10 mouse cellular contexts compared by ENCODE assay signal in the genomic region with DNA sequence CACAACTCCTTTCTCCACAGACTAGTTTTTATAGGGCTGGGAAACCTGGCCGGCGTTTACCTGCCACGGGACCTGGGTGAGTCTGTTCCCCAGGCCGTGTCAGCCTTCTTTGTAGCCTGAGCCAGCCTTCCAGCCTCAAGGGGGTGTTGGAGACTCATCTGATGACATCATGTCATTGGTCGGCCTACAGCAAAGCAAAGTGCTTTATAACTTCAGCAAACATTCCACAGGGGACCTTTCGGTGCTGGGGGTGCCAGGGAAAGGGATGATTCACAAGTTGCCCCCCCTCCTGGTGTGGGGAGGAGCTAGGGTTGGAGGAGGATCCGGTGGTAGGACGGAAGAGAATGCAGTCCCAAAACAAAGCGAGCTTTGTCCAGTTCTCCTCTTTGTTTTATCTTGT. TPM values are rescaled to one million over a fixed set of nuclear protein-coding genes. Genes with fewer than 3 reads are reported as not detected.
DNase-seq lines count a peak whose midpoint lies in the region; ATAC-seq and TF ChIP-seq lines count a peak whose summit lies in the region.
"Had no signal": no experiment of that assay in that cellular context is flagged by ENCODE, and none has a peak within 500 bp of the region (broad histone marks: within the 10 kb centered on the region; RNA-seq: fewer than 3 reads in every experiment).

No protein-coding gene starts in this region.

- H3K4me2 ChIP-seq in hindbrain, postnatal 0 days (ENCODE audit: low read depth, low read length), result peak overlapping the region; percentile 66; the same call in 1 of the 2 replicates
- peak overlapping the region; percentile 28; the same call in 1 of the 2 replicates for H3K4me2 ChIP-seq in liver, embryonic 16.5 days (ENCODE audit: low read depth, low read length)

- H3K36me3 ChIP-seq in hindbrain, postnatal 0 days (ENCODE audit: insufficient read depth, low read length), result no peaks in the 10 kb centered on the region
- no peaks in the 10 kb centered on the region for H3K36me3 ChIP-seq in liver, embryonic 16.5 days (ENCODE audit: control insufficient read depth, insufficient read depth)

- H3K4me1 ChIP-seq in hindbrain, postnatal 0 days (ENCODE audit: insufficient read depth, low read length), result peaks cover 8% of the 10 kb centered on the region; the same call in 1 of the 2 replicates
- peaks cover 17% of the 10 kb centered on the region for H3K4me1 ChIP-seq in liver, embryonic 16.5 days (ENCODE audit: control insufficient read depth, low read depth, low read length)

- TF ChIP-seq CTCF in hindbrain, postnatal 0 days (IDR thresholded peaks at IDR 0.05; ENCODE audit: low read depth), result no peak

- no peak overlapping the region for H3K4me3 ChIP-seq in hindbrain, postnatal 0 days (ENCODE audit: low read length)
- no peak overlapping the region for H3K4me3 ChIP-seq in liver, embryonic 16.5 days (ENCODE audit: low read depth, low read length)

- 0 out of 2 replicates have a peak overlapping the region, but pooled peaks have one; percentile 5 for H3K9ac ChIP-seq in hindbrain, postnatal 0 days (replicated peaks; ENCODE audit: low read length)
- H3K9ac ChIP-seq in liver, embryonic 16.5 days (ENCODE audit: low read depth, low read length), result no peak overlapping the region

- H3K27ac ChIP-seq in hindbrain, postnatal 0 days, result peak overlapping the region; percentile 27; the same call in 1 of the 2 replicates
- H3K27ac ChIP-seq in liver, embryonic 16.5 days (ENCODE audit: low read length), result peak overlapping the region; percentile 12; the same call in 1 of the 2 replicates
- H3K27ac ChIP-seq: macrophage had no signal

- no peaks in the 10 kb centered on the region for H3K9me3 ChIP-seq in hindbrain, postnatal 0 days (ENCODE audit: low read length)
- H3K9me3 ChIP-seq in liver, embryonic 16.5 days (replicated peaks; ENCODE audit: control insufficient read depth, low read length), result no peaks in the 10 kb centered on the region

- WGBS in hindbrain, postnatal 0 days, result 33% methylated on average over 9 of the region's 9 CpGs
- WGBS in liver, embryonic 16.5 days (ENCODE audit: insufficient replicate concordance), result 35% methylated on average over 9 of the region's 9 CpGs

- ATAC-seq in hindbrain, postnatal 0 days, result peak; percentile 8; the same call in 1 of the 2 replicates
- ATAC-seq in liver, embryonic 16.5 days (ENCODE audit: low read depth), result no peak
- no peak for ATAC-seq in erythroblast, adult 5-6 weeks (replicated peaks; ENCODE audit: low FRiP score, poor library complexity, severe bottlenecking)

- DNase-seq in retina, postnatal 1 day, result peak; percentile 64
- DNase-seq in retina, embryonic 14.5 days (ENCODE audit: low spot score), result no peak
- DNase-seq in gastrocnemius, adult 8-10 months (ENCODE audit: low spot score in 2 of 2), result peak; percentile 51 to 63
- no peak for DNase-seq in hindbrain, postnatal 0 days (ENCODE audit: low spot score)
- no peak for DNase-seq in frontal cortex, postnatal 10 days (ENCODE audit: low spot score in 2 of 2)
- DNase-seq in cerebellum, postnatal 14 days, result no peak

- peaks cover 7% of the 10 kb centered on the region; the same call in 1 of the 2 replicates for H3K27me3 ChIP-seq in hindbrain, postnatal 0 days (ENCODE audit: insufficient read depth, low read length)
- H3K27me3 ChIP-seq in liver, embryonic 16.5 days (ENCODE audit: control insufficient read depth, insufficient read depth, low read depth, low read length), result peaks cover 49% of the 10 kb centered on the region

RNA-seq across cellular contexts. Expression of gene Cdc42ep1, which starts 2.4 kb away (rescaled TPM):
- total RNA-seq in gastrocnemius, adult 8-10 months (2022), result 1 to 10 TPM; 4.1 to 7.3 (median 6.2) TPM
- total RNA-seq in hindbrain, postnatal 0 days (2014; rRNA removed), result 20.6 and 22.5 TPM in 2 replicates
- 18.1 TPM in 2 replicates for polyA plus RNA-seq in hindbrain, postnatal 0 days (2015; fragmentation: Nextera tagmentation; extraction: Ambion mirVana)
- polyA plus RNA-seq in liver, embryonic 16.5 days (2015; fragmentation: Nextera tagmentation; extraction: Ambion mirVana), result 12.1 and 13.1 TPM in 2 replicates
- total RNA-seq in erythroblast, adult 5-6 weeks (2015; ENCODE audit: low replicate concordance), result not detected in 2 replicates
- 0.70 TPM in 1 of 2 replicates, not detected in the other for total RNA-seq in erythroblast, adult 5-6 weeks (2017; ENCODE audit: low replicate concordance)
- polyA plus RNA-seq: macrophage had no signal

RNA-seq across cellular contexts. Expression of gene Lgals2, which starts 10.5 kb away (rescaled TPM):
- total RNA-seq in gastrocnemius, adult 8-10 months (2022), result not detected
- total RNA-seq in hindbrain, postnatal 0 days (2014; rRNA removed), result not detected in 2 replicates
- not detected in 2 replicates for polyA plus RNA-seq in hindbrain, postnatal 0 days (2015; fragmentation: Nextera tagmentation; extraction: Ambion mirVana)
- 9.1 and 15.8 TPM in 2 replicates for polyA plus RNA-seq in liver, embryonic 16.5 days (2015; fragmentation: Nextera tagmentation; extraction: Ambion mirVana)
- not detected in 2 replicates for total RNA-seq in erythroblast, adult 5-6 weeks (2015; ENCODE audit: low replicate concordance)
- not detected in 2 replicates for total RNA-seq in erythroblast, adult 5-6 weeks (2017; ENCODE audit: low replicate concordance)
- polyA plus RNA-seq: macrophage had no signal

RNA-seq across cellular contexts. Expression of gene Gga1, which starts 32.2 kb away (rescaled TPM):
- 10 to 100 TPM; 41.8 to 44.9 (median 43.5) TPM for total RNA-seq in gastrocnemius, adult 8-10 months (2022)
- total RNA-seq in hindbrain, postnatal 0 days (2014; rRNA removed), result 40.0 and 47.1 TPM in 2 replicates
- 40.1 and 41.2 TPM in 2 replicates for polyA plus RNA-seq in hindbrain, postnatal 0 days (2015; fragmentation: Nextera tagmentation; extraction: Ambion mirVana)
- 18.6 and 19.6 TPM in 2 replicates for polyA plus RNA-seq in liver, embryonic 16.5 days (2015; fragmentation: Nextera tagmentation; extraction: Ambion mirVana)
- total RNA-seq in erythroblast, adult 5-6 weeks (2015; ENCODE audit: low replicate concordance), result 6.5 and 17.1 TPM in 2 replicates
- total RNA-seq in erythroblast, adult 5-6 weeks (2017; ENCODE audit: low replicate concordance), result 3.5 and 3.7 TPM in 2 replicates

RNA-seq across cellular contexts. Expression of gene Card10, which starts 41.9 kb away (rescaled TPM):
- 1 to 10 TPM; 3.4 to 6.0 (median 4.4) TPM for total RNA-seq in gastrocnemius, adult 8-10 months (2022)
- 0.94 and 1.4 TPM in 2 replicates for total RNA-seq in hindbrain, postnatal 0 days (2014; rRNA removed)
- 2.3 and 2.6 TPM in 2 replicates for polyA plus RNA-seq in hindbrain, postnatal 0 days (2015; fragmentation: Nextera tagmentation; extraction: Ambion mirVana)
- polyA plus RNA-seq in liver, embryonic 16.5 days (2015; fragmentation: Nextera tagmentation; extraction: Ambion mirVana), result 1.8 and 2.1 TPM in 2 replicates
- 0.58 TPM in 1 of 2 replicates, not detected in the other for total RNA-seq in erythroblast, adult 5-6 weeks (2015; ENCODE audit: low replicate concordance)
- total RNA-seq in erythroblast, adult 5-6 weeks (2017; ENCODE audit: low replicate concordance), result 0.56 TPM in 1 of 2 replicates, not detected in the other
- polyA plus RNA-seq: macrophage had no signal

RNA-seq across cellular contexts. Expression of gene Gm49510, which starts 54.7 kb away (rescaled TPM):
- not detected for total RNA-seq in gastrocnemius, adult 8-10 months (2022)
- 0.72 TPM in 1 of 2 replicates, not detected in the other for total RNA-seq in hindbrain, postnatal 0 days (2014; rRNA removed)
- not detected in 2 replicates for polyA plus RNA-seq in hindbrain, postnatal 0 days (2015; fragmentation: Nextera tagmentation; extraction: Ambion mirVana)
- polyA plus RNA-seq in liver, embryonic 16.5 days (2015; fragmentation: Nextera tagmentation; extraction: Ambion mirVana), result 0.18 and 0.22 TPM in 2 replicates
- not detected in 2 replicates for total RNA-seq in erythroblast, adult 5-6 weeks (2015; ENCODE audit: low replicate concordance)
- total RNA-seq in erythroblast, adult 5-6 weeks (2017; ENCODE audit: low replicate concordance), result 0.56 and 0.77 TPM in 2 replicates
- total RNA-seq: adrenal gland, postnatal 4 days had no signal
- polyA plus RNA-seq: macrophage had no signal

Comparison
In these comparisons a context has a peak if more than half of its experiments do, and no peak if none do; other contexts are left out.
1. DNase-seq: peak in retina, postnatal 1 day (single experiment) and gastrocnemius, adult 8-10 months (2 of 2); none in retina, embryonic 14.5 days (single experiment), hindbrain, postnatal 0 days (single experiment), frontal cortex, postnatal 10 days (0 of 2) and cerebellum, postnatal 14 days (0 of 2).